Mouse (Mus musculus) left cerebral cortex, postnatal 14 days (tissue): ENCODE measurements around the gene Vmn2r-ps159. TPM values are rescaled to one million over a fixed set of nuclear protein-coding genes. Genes with fewer than 3 reads are reported as not detected.
"Not testable (repeated sequence)": the region's sequence is repeated elsewhere in the genome, so short reads cannot be mapped to it uniquely, and the experiment has no call there.

Source experiments
- DNase-seq, 2 experiments: peaks; one replicate each; pipeline ENCODE4 v3.0.0; 2021 to 2022; ENCODE audit warnings: low spot score in 2 of 2, mixed read lengths in 1 of 2
- intact Hi-C: fragments of 180-260 bp; cut with DNase I; formaldehyde crosslinking; loops from one replicate; pipeline ENCODE4 v1.15.1; 2025
- long read RNA-seq, 2 experiments: library from polyadenylated mRNA; stranded (forward); transcript quantifications; one replicate each; pipeline ENCODE4 v2.0.0; 2021
- total RNA-seq, 2 experiments: library from RNA; stranded (reverse); gene quantifications; 2 replicates each; pipeline ENCODE4 v1.2.3; 2021

Gene Vmn2r-ps159
- total RNA-seq: not detected
- long read RNA-seq, experiment 1: 0 reads
- long read RNA-seq, experiment 2: 0 reads

DNA sequence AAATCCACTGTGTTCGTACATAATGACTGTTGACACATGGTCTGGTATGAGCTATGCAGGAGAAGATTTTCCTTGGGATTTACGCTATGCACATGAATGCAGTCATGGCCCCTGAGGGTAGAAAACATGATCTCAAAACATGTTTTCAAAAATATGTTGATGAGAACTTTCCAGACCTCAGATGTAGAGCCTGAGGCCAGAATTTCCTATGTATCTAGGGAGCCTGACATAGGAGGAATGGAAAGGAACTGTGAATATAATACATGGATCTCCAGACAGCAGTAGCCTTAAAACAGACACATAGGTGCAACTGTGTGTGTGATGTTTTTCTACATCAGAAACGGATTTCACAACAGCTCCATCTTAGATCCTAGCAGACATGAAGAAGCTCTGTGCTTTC lies at the start of gene Vmn2r-ps159:
Vmn2r-ps159 (plus strand) TSS at position 301 of the 400 bp plus-strand sequence.
- DNase-seq, intact Hi-C loops: not testable (repeated sequence)

- DNase-seq, intact Hi-C loops: not testable (repeated sequence)
Measured at GRCm38 (mm10) chr4:156341601-156342504, 10.9 kb downstream of the Vmn2r-ps159 start.

DNA sequence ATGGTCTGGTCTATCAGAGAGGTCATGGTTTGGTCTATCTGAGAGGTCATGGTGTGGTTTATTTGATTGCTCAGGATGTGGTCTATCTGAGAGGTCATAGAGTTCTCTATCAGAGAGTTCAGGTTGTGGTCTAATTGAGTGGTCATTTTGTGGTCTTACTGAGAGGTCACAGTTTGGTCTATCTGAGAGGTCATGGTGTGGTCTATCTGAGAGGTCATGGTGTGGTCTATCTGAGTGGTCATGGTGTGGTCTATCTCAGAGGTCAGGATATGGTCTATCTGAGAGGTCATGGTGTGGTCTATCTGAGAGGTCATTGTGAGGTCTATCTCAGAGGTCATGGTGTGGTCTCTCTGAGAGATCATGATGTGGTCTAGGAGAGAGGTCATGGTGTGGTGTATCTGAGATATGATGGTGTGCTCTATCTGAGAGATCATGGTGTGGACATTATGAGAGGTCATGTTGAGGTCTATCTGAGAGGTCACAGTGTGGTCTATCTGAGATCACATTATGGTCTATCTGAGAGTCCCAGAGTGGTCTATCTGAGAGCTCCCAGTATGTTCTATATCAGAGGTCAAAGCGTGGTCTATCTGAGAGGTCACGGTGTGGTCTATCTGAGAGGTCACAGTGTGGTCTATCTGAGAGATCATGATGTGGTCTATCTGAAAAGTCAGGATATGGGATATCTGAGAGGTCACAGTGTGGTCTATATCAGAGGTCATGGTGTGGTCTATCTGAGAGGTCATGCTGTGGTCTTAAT lies 11.8 kb downstream of the Vmn2r-ps159 start:
- intact Hi-C loops: no loop called here
- no peak for DNase-seq

DNA sequence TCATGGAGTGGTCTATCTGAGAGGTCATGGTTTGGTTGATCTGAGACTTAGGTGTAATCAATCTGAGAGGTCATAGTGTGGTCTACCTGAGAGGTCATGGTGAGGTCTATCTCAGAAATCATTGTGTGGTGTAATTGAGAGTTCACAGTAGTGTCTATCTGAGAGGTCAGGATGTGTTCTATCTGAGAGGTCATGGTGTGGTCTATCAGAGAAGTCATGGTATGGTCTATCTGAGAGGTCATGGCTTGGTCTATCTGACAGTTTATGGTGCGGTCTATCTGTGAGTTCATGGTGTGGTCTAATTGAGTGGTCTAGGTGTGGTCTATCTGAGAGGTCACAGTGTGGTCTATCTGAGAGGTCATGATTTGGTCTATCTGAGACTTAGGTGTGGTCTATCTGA lies 12.4 kb downstream of the Vmn2r-ps159 start:
- no peak for DNase-seq
- intact Hi-C loops: no loop called here

GRCm38 (mm10) chr4:156356756-156357437 lies 26.0 kb downstream of the Vmn2r-ps159 start:
- DNase-seq, intact Hi-C loops: not testable (repeated sequence)

Other genes starting within 250 kb of the Vmn2r-ps159 start
- 10 to 100 TPM; 28.0 to 28.1 TPM for gene 9430015G10Rik, start 221.1 kb upstream of the Vmn2r-ps159 start, total RNA-seq
- gene Rnf223, start 200.6 kb upstream of the Vmn2r-ps159 start, total RNA-seq: under 1 TPM; 0.31 to 0.66 TPM
- gene Agrn, start 133.6 kb upstream of the Vmn2r-ps159 start, total RNA-seq: 100 to 1,000 TPM; 184 to 198 TPM
- gene Isg15, start 130.3 kb upstream of the Vmn2r-ps159 start, total RNA-seq: under 1 TPM in 1 of 2 experiments, not detected in 1; 0.66 TPM
- 1 to 10 TPM; 4.0 to 5.0 TPM for gene AW011738, start 127.8 kb upstream of the Vmn2r-ps159 start, total RNA-seq
- under 1 TPM; 0.20 to 0.66 TPM for gene Perm1, start 115.2 kb upstream of the Vmn2r-ps159 start, total RNA-seq
- gene Plekhn1, start 96.2 kb upstream of the Vmn2r-ps159 start, total RNA-seq: 10 to 100 TPM; 34.8 to 36.3 TPM
- 10 to 100 TPM; 60.3 to 61.4 TPM for gene Noc2l, start 95.1 kb upstream of the Vmn2r-ps159 start, total RNA-seq
- 1 to 10 TPM; 3.9 to 4.5 TPM for gene Samd11, start 75.4 kb upstream of the Vmn2r-ps159 start, total RNA-seq